Mouse (Mus musculus): ENCODE data around the gene Rapgef3. TPM values are rescaled to one million over a fixed set of nuclear protein-coding genes. Genes with fewer than 3 reads are reported as not detected.

Rapgef3 gene
- polyA plus RNA-seq, 1 experiment, result 78.4 TPM

GRCm38 (mm10) chr15:97724346-97725197 is 43.2 kb downstream of the Rapgef3 start:
- DNase-seq (ENCODE audit: extremely low spot score in 1 of 2, low spot score in 1 of 2), result no peak

GRCm38 (mm10) chr15:97723536-97724345 is 44.0 kb downstream of the Rapgef3 start:
- DNase-seq (ENCODE audit: extremely low spot score in 1 of 2, low spot score in 1 of 2), result no peak

GRCm38 (mm10) chr15:97721008-97721701 is 46.6 kb downstream of the Rapgef3 start:
- DNase-seq (ENCODE audit: extremely low spot score in 1 of 2, low spot score in 1 of 2), result no peak

GRCm38 (mm10) chr15:97720026-97720675 is 47.6 kb downstream of the Rapgef3 start:
- no peak for DNase-seq (ENCODE audit: extremely low spot score in 1 of 2, low spot score in 1 of 2)

- no peak for DNase-seq (ENCODE audit: extremely low spot score in 1 of 2, low spot score in 1 of 2)
These were observed 48.3 kb downstream of the Rapgef3 start for GRCm38 (mm10) chr15:97719494-97719893.

GRCm38 (mm10) chr15:97718535-97719155 is 49.1 kb downstream of the Rapgef3 start:
- no peak for DNase-seq (ENCODE audit: extremely low spot score in 1 of 2, low spot score in 1 of 2)

GRCm38 (mm10) chr15:97717861-97718534 is 49.8 kb downstream of the Rapgef3 start:
- peak in 1 of 2 experiments; percentile 70 for DNase-seq (ENCODE audit: extremely low spot score in 1 of 2, low spot score in 1 of 2)

GRCm38 (mm10) chr15:97716782-97717181 is 51.0 kb downstream of the Rapgef3 start:
- DNase-seq (ENCODE audit: extremely low spot score in 1 of 2, low spot score in 1 of 2), result no peak

- DNase-seq (ENCODE audit: extremely low spot score in 1 of 2, low spot score in 1 of 2), result no peak
These were observed 52.0 kb downstream of the Rapgef3 start for GRCm38 (mm10) chr15:97715734-97716133.

- DNase-seq (ENCODE audit: extremely low spot score in 1 of 2, low spot score in 1 of 2), result no peak
These were observed 52.7 kb downstream of the Rapgef3 start for GRCm38 (mm10) chr15:97715083-97715482.

GRCm38 (mm10) chr15:97712546-97712945 is 55.2 kb downstream of the Rapgef3 start:
- DNase-seq (ENCODE audit: extremely low spot score in 1 of 2, low spot score in 1 of 2), result no peak

GRCm38 (mm10) chr15:97710906-97711305 is 56.9 kb downstream of the Rapgef3 start:
- no peak for DNase-seq (ENCODE audit: extremely low spot score in 1 of 2, low spot score in 1 of 2)

- DNase-seq (ENCODE audit: extremely low spot score in 1 of 2, low spot score in 1 of 2), result peak; percentile 29 to 90
These were observed 62.3 kb downstream of the Rapgef3 start, which contains the start of gene Rpap3 for GRCm38 (mm10) chr15:97705211-97706050. Gene Rpap3 (minus strand): TSS chr15:97705825.

- no peak for DNase-seq (ENCODE audit: extremely low spot score in 1 of 2, low spot score in 1 of 2)
These were observed 71.2 kb downstream of the Rapgef3 start for GRCm38 (mm10) chr15:97696616-97697015.

Data from frontal cortex, adult 2 months (tissue).